Mouse (Mus musculus) hindbrain, embryonic 10.5 days (tissue): ENCODE measurements around the gene Cxcl16. TPM values are rescaled to one million over a fixed set of nuclear protein-coding genes. Genes with fewer than 3 reads are reported as not detected.
A peak's percentile ranks its signal among the peaks of the same experiment; 100 is the strongest.
"Not testable (repeated sequence)": the region's sequence is repeated elsewhere in the genome, so short reads cannot be mapped to it uniquely, and the experiment has no call there.

Experiments
- DNase-seq: peaks from one replicate; pipeline ENCODE4 v3.0.0-alpha.2; 2017; ENCODE audit warnings: low spot score
- H3K27ac ChIP-seq: fragments of 300-500 bp; sonication (generic); 2 replicates; pipeline ENCODE4 v1.5.1; 2016; ENCODE audit warnings: mild to moderate bottlenecking, moderate library complexity
- H3K27me3 ChIP-seq: fragments of 300-500 bp; sonication (generic); 2 replicates; pipeline ENCODE4 v1.6.1; 2016; ENCODE audit warnings: mild to moderate bottlenecking; ENCODE audit not compliant: poor library complexity, insufficient read depth, severe bottlenecking
- H3K36me3 ChIP-seq: fragments of 300-500 bp; sonication (generic); 2 replicates; pipeline ENCODE4 v1.6.1; 2016; ENCODE audit warnings: mild to moderate bottlenecking, moderate library complexity
- H3K4me1 ChIP-seq: fragments of 300-500 bp; sonication (generic); replicated peaks from 2 replicates; pipeline ENCODE4 v1.6.1; 2016; ENCODE audit warnings: mild to moderate bottlenecking
- H3K4me3 ChIP-seq: fragments of 300-500 bp; sonication (generic); 2 replicates; pipeline ENCODE4 v1.5.1; 2016; ENCODE audit warnings: mild to moderate bottlenecking, moderate library complexity
- H3K9me3 ChIP-seq: fragments of 300-500 bp; sonication (generic); 2 replicates; pipeline ENCODE4 v1.6.1; 2016; ENCODE audit warnings: mild to moderate bottlenecking, moderate library complexity
- WGBS: fragments of 180-500 bp; shearing (Covaris S2); methylation state at CpG from one replicate; pipeline ENCODE4 v1.1.7; 2016; 5-methylcytosine and 5-hydroxymethylcytosine counted together
- polyA plus RNA-seq: library from polyadenylated mRNA; unstranded; fragments of >200 nt; fragmentation: Nextera tagmentation; extraction: Ambion mirVana; gene quantifications from 2 replicates; pipeline ENCODE4 v1.2.1, GENCODE M21; 2016

The Cxcl16 gene
- 0.31 and 0.41 TPM in 2 replicates for polyA plus RNA-seq

DNA sequence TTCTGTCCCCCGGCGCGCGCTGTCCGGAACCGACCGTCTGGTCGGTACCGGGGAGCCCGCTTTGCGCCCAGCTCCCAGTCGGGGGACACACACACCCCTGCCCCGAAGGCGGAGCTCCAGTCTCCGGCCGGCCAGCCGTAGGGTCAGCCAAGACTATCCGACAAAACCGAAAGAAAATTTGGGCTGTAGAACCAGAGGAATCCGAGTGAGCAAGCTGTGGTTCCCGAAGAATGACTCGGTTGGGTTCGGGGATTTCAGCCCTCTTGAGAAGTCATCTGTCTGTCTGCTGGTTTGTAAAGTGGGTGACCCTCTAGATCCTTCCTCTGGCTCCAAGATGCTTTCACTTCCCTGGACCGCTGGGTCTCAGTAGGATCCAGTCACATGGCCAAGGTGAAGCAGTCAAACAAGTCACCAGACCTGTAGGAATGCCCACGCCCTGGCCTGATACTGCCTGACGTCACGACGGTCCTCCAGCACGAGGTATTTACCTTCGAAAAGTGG lies at the start of gene Cxcl16:
Gene Cxcl16 (minus strand): TSS at position 384 of the 501 bp plus-strand sequence.
- Histone ChIP-seq H3K27me3 (peaks cover 66% of the 10 kb centered on the region), H3K27ac (peak within 1 kb of the TSS; percentile 30)

GRCm38 (mm10) chr11:70506962-70507515 lies 47.3 kb upstream of the Cxcl16 start:
- Histone ChIP-seq H3K4me1 (peaks cover 14% of the 10 kb centered on the region), H3K27ac (no peak overlapping the region), H3K36me3 (no peaks in the 10 kb centered on the region), H3K4me3 (no peak overlapping the region), H3K9me3 (no peaks in the 10 kb centered on the region), H3K27me3 (peaks cover 30% of the 10 kb centered on the region)
- no peak for DNase-seq
- 74% methylated on average over 7 of the region's 7 CpGs for WGBS

More for the DNA sequence above, at the start of gene Cxcl16:
- peaks cover 10% of the 10 kb centered on the region for H3K36me3 ChIP-seq
- WGBS = 5% methylated on average over 30 of the region's 30 CpGs
- peaks cover 6% of the 10 kb centered on the region; the same call in 1 of the 2 replicates for H3K9me3 ChIP-seq
- peak; percentile 17 for DNase-seq
- peak within 1 kb of the TSS; percentile 54 for H3K4me3 ChIP-seq
- peaks cover 13% of the 10 kb centered on the region for H3K4me1 ChIP-seq

- H3K4me3 ChIP-seq = no peak overlapping the region
- H3K9me3 ChIP-seq = no peaks in the 10 kb centered on the region
- H3K27me3 ChIP-seq = peaks cover 30% of the 10 kb centered on the region
- H3K4me1 ChIP-seq = peaks cover 14% of the 10 kb centered on the region
- WGBS = 28% methylated on average over 4 of the region's 4 CpGs
- no peak overlapping the region for H3K27ac ChIP-seq
- peak; percentile 55 for DNase-seq
- H3K36me3 ChIP-seq = no peaks in the 10 kb centered on the region
Measured at GRCm38 (mm10) chr11:70506385-70506784, 46.6 kb upstream of the Cxcl16 start.

- WGBS = 73% methylated on average over 9 of the region's 9 CpGs
- Histone ChIP-seq H3K4me1 (peaks cover 6% of the 10 kb centered on the region), H3K9me3 (no peaks in the 10 kb centered on the region), H3K36me3 (no peaks in the 10 kb centered on the region), H3K4me3 (no peak within 1 kb of the TSS), H3K27ac (no peak within 1 kb of the TSS), H3K27me3 (peaks cover 25% of the 10 kb centered on the region)
- DNase-seq = no peak
Measured at GRCm38 (mm10) chr11:70504970-70505369, 45.2 kb upstream of the Cxcl16 start, which contains the start of gene Tm4sf5. Gene Tm4sf5, plus strand, starts transcription at chr11:70505244.

- Histone ChIP-seq H3K4me1 (no peaks in the 10 kb centered on the region), H3K27me3 (peaks cover 8% of the 10 kb centered on the region; the same call in 1 of the 2 replicates), H3K27ac (no peak overlapping the region), H3K4me3 (no peak overlapping the region), H3K9me3 (no peaks in the 10 kb centered on the region), H3K36me3 (no peaks in the 10 kb centered on the region)
- WGBS = 79% methylated on average over 3 of the region's 3 CpGs
- no peak for DNase-seq
Measured at GRCm38 (mm10) chr11:70502018-70502417, 42.2 kb upstream of the Cxcl16 start.

DNA sequence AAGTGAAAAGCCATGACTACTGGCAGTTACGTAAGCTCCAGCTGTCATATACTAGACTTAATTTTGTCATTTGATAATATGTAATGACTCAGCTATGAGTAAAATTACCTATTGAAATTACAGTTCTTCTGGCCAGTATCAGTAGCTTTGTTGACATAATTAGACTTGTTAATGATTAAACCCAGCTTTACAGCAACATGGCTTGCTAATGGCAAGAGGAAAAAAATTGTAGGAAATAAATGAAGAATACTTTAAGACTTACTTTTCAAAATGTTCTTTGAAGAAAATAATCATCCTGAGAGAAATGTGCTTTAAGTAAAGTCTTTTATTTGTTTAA lies 40.7 kb upstream of the Cxcl16 start:
- Histone ChIP-seq H3K27me3 (peaks cover 6% of the 10 kb centered on the region; the same call in 1 of the 2 replicates), H3K27ac (no peak overlapping the region), H3K9me3 (no peaks in the 10 kb centered on the region), H3K4me1 (no peaks in the 10 kb centered on the region), H3K36me3 (no peaks in the 10 kb centered on the region), H3K4me3 (no peak overlapping the region)
- WGBS = 91% methylated on average over 1 of the region's 1 CpGs
- DNase-seq = no peak

DNA sequence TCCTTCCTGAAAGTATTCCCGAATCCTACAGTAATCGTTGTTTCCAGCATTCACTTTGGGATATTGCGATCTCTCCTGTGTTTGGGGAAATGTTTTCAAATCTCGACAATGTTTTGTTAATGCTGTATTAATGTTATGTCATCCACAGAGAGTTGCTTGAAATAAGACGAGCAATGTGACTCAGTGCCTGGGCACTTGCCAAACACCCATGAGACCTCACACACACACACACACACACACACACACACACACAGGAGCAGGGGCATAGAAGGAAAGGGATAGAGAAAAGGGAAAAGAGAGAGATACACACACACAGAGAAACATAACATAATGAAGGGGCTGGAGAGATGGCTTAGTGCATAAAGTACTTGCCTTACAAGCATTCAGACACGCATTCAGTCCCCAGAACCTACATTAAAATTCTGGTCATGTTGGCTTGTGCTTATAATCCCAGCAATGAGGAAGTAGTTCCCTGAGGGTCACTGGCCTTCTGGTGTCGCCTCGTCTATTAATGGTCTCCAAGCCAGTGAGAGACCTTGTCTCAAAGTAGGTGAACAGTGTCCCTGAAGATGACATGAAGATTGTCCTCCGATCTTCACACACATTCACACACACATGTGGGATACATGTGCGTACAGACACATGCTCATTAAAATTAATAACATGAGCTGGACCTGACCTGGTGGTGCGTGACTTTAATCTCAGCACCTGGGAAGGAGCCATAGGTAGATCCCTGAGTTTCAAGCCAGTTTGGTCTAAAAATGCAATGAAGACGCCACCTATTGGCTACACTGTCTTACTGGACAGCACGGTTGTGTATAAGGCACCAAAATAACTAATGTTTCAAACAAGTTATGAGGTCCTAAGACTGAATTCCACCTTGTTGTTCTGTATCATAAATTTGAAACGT lies 40.0 kb upstream of the Cxcl16 start:
- WGBS = 77% methylated on average over 14 of the region's 14 CpGs
- Histone ChIP-seq H3K9me3 (no peaks in the 10 kb centered on the region), H3K4me3 (no peak overlapping the region), H3K27ac (no peak overlapping the region), H3K4me1 (no peaks in the 10 kb centered on the region), H3K36me3 (no peaks in the 10 kb centered on the region), H3K27me3 (no peaks in the 10 kb centered on the region)
- DNase-seq = no peak

GRCm38 (mm10) chr11:70489684-70490083 lies 29.9 kb upstream of the Cxcl16 start:
- WGBS = 88% methylated on average over 6 of the region's 6 CpGs
- no peaks in the 10 kb centered on the region for H3K36me3 ChIP-seq
- no peaks in the 10 kb centered on the region for H3K27me3 ChIP-seq
- H3K27ac ChIP-seq = no peak overlapping the region
- no peak overlapping the region for H3K4me3 ChIP-seq
- no peak for DNase-seq
- H3K4me1 ChIP-seq = no peaks in the 10 kb centered on the region
- H3K9me3 ChIP-seq = no peaks in the 10 kb centered on the region

DNA sequence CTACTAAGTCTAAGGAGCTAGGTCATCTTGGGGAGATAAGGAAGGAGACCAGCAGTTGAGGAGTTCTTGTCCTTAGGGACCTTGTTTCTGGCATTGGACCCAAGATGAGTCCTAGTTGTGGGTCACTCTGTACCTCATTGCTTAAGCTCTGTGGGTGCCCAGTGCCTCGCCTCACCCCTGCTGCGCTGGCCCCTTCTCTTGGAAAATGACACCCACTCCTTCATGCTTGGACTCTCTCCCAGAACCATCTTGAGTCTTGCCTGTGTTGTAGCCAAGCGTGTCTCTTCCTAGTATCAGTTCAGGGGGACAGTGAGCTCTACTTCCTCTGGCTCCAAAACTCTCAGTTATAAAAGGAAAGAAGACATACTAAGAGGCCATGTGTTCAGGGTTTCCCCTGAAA lies 29.4 kb upstream of the Cxcl16 start:
- Histone ChIP-seq H3K9me3 (no peaks in the 10 kb centered on the region), H3K36me3 (no peaks in the 10 kb centered on the region), H3K4me1 (no peaks in the 10 kb centered on the region), H3K4me3 (no peak overlapping the region), H3K27ac (no peak overlapping the region), H3K27me3 (no peaks in the 10 kb centered on the region)
- no peak for DNase-seq
- WGBS = 91% methylated on average over 3 of the region's 3 CpGs

DNA sequence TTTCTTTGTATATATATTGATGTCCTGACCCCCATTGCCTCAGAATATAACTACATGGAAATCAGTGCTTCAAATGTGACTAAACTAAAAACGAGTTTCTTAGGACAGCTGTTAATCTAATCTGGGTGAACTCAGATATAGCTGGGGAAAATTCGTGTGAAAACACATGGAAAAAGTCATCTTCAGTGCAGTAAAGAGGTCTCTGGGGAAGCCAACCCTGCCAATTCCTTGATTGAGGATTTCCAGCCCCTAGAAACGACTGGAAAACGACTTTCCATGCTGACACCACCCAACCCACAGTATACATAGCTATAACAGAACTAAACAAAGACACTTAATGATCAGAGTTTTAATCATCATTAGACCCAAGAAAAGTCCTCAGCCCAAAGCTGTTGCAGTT lies 28.0 kb upstream of the Cxcl16 start:
- H3K27me3 ChIP-seq = no peaks in the 10 kb centered on the region
- H3K36me3 ChIP-seq = no peaks in the 10 kb centered on the region
- no peaks in the 10 kb centered on the region for H3K9me3 ChIP-seq
- WGBS = 63% methylated on average over 4 of the region's 4 CpGs
- no peak for DNase-seq
- H3K4me1 ChIP-seq = peaks cover 2% of the 10 kb centered on the region; the same call in 1 of the 2 replicates
- H3K4me3 ChIP-seq = no peak overlapping the region
- H3K27ac ChIP-seq = no peak overlapping the region

DNA sequence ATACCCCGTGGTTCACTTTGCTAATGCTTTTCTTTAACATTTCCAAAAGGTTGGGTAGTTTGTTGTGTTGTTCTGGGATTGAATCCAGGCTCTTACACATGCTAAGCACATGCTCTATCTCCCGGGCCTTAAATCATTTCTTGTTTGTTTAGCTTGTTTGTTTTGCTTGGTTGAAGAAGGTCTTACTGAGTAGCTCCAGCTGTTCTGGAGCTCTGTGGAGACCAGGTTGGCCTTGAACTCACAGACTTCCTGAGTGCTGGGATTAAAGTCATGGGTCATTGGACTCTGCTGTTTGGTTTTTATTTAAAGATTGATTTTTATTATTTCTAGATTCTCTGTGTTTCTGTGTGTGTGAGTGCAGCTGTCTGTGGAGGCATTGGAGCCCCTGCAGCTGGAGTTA lies 25.7 kb upstream of the Cxcl16 start:
- WGBS = 62% methylated on average over 2 of the region's 2 CpGs
- Histone ChIP-seq H3K9me3 (no peaks in the 10 kb centered on the region), H3K27me3 (no peaks in the 10 kb centered on the region), H3K4me3 (no peak overlapping the region), H3K27ac (no peak overlapping the region), H3K4me1 (peaks cover 5% of the 10 kb centered on the region; the same call in 1 of the 2 replicates), H3K36me3 (no peaks in the 10 kb centered on the region)
- no peak for DNase-seq

GRCm38 (mm10) chr11:70474872-70475534 lies 15.2 kb upstream of the Cxcl16 start:
- Histone ChIP-seq H3K36me3 (no peaks in the 10 kb centered on the region), H3K27ac (no peak overlapping the region), H3K4me1 (no peaks in the 10 kb centered on the region), H3K9me3 (no peaks in the 10 kb centered on the region), H3K27me3 (no peaks in the 10 kb centered on the region), H3K4me3 (no peak overlapping the region)
- DNase-seq = no peak
- 85% methylated on average over 12 of the region's 12 CpGs for whole genome bisulfite sequencing

DNA sequence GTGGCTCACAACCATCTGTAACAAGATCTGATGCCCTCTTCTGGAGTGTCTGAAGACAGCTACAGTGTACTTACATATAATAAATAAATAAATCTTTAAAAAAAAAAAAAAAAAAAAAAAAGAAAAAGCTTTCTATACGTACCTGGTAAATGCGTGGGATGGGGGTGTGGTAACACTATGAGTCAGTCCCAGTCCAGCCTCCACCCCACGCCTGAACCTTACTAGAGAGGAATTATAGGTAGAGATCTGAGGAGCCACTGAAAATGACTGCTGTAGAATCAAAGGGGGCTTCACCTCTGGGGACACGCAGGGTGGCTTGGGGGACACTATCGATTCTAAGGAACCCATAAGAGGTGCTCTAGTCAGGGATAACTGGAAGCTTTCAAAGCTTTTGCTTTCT lies 13.5 kb upstream of the Cxcl16 start:
- 88% methylated on average over 5 of the region's 5 CpGs for WGBS
- H3K27me3 ChIP-seq = not testable (repeated sequence)

More for the DNA sequence above, 13.5 kb upstream of the Cxcl16 start:
- not testable (repeated sequence) for H3K4me3 ChIP-seq, H3K9me3 ChIP-seq, H3K27ac ChIP-seq, DNase-seq, H3K4me1 ChIP-seq, H3K36me3 ChIP-seq
